Mouse (Mus musculus) brain, adult 2 months (tissue): ENCODE results near the gene Nsun5.

Source experiments
- DNase-seq: peaks from one replicate; pipeline ENCODE4 v3.0.0; 2011; ENCODE audit warnings: low read depth, low spot score

Nsun5 gene

DNA sequence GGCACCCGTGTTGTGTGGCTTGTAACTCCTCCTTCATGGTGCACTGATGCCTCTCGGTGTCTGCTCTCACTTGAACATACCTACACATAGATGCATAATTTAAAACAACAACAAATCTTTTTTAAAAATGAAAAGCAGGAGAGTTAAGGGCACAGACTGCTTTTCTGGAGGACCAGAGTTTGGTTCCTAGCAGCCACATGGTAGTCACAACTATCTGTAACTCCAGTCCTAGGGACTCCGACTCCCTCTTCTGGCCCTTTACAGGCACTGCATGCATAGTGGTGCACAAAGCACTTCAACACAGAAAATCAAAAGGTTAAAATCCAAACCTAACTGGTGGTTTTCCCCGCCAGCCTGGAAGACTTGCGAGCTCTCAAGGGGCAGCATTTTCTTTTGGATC is 3.8 kb downstream of the Nsun5 start:
- DNase-seq, result no peak

DNA sequence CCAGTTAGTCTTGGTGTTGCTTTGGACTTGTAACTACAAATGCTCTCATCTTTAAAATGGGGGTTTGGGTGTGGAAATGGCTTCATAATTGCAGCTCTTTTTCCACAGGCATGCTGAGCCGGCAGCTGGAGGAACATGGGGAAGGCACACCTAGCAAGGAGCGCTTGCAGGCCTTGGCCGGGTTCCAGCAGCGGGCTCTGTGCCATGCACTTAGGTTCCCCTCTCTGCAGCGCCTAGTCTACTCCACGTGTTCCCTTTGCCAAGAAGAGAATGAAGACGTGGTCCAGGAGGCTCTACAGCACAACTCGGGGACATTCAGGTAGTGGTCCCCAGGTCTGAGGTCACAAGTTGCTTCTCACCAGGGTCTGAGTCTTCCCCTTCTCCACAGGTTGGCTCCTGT is 5.4 kb downstream of the Nsun5 start:
- DNase-seq, result peak; percentile 44

DNA sequence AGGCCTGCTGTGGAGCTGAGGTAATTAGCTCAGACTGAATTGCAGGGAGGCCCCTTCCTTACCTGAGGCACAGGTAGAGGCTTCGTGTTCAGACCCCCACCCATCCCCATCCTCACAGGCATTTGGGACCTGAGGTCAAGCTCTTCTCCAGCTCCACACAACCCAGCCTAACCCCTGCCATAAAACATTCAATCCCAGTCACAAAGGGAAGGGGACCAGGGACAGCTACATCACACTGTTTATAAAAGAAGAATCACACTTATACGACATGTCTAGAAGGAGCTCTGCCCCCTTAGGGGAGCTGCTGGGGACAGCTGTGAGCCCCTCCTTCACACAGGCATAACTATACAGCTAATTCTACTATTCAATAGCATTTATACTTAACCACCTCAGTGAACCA is 6.6 kb downstream of the Nsun5 start:
- DNase-seq, result no peak

DNA sequence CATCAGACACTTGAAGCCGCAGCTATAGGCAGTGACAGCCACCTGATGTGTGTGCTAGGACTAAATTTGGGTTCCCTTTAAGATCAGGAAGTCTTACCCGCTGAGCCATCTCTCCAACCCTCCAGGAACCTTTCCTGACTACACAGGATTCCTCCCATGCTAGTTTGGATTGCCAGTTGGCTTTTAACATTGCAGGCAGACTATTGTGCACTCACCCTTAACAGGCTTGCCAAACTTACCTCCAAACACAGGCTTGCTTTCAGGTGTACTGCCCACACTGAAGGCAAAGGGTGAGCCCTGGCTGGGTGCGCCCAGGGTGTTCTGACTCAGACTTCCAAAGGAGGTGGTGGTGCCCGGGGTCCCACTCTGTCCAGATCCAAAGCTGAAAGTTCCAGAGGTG is 10.9 kb downstream of the Nsun5 start:
- no peak for DNase-seq

DNA sequence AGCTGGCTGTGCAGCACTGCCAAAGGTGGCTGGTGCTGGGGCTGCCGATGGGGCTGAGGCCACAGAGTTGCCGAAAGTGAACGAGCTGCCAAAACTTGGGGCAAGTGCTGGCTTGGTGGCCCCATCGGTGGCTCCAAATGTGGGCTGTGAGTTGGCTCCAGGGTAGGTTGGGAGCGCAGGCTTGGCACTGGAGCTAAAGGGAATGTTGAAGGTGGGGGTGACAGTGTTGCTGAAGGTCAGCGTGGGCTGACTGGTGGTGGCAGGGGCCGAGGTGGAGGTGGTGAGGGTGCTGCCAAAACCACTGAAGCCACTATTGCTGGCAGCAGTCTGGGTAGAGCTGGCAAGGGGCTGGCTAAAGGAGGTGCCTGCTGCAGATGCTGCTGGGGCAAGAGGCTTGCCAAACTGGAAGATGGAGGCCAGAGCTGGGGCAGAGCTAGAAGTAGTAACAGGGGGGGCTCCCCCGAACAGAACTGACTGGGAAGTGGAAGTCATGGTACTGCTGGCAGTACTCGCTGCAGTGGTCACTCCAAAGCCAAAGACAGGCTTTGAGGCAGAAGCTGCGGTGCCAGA is 11.7 kb downstream of the Nsun5 start:
- DNase-seq, result no peak

DNA sequence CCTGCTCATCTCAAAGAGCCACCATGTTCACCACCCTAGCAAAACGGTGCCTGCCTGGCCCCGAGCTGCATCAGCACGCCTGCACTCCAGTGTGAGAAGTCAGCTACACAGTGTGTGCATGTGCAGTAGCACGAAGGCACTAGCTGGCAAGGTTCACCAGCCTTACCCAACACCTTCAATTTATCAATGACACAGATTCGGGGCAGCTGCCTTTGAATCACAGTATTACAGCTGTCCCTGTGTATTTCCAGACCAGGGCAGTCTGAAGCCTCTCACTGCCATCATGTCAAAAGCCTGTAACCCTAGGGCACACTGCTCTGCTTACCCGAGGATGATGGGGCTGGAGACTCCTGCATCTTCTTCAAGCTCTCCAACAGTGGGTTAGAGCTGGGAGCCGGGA is 13.0 kb downstream of the Nsun5 start:
- DNase-seq, result no peak

DNA sequence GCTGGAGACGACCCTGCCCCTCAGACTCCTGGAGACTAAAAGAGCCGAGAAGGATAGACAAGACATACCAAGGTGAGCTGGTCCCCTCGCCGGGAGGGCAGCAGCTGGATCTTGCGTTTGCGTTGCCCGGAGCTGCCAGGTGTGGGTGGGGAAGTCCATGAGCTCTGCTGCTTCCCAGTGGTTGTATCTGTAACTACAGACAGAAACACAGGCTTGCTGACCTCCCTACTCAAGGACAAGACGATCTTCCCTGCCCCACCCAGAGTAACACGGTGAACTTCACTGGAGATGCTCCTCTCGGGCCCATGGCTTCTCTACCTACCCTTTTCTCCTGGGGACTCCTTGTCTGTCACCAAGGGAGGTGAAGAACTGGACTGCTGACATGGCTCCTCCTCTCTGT is 14.0 kb downstream of the Nsun5 start:
- DNase-seq, result peak; percentile 22

DNA sequence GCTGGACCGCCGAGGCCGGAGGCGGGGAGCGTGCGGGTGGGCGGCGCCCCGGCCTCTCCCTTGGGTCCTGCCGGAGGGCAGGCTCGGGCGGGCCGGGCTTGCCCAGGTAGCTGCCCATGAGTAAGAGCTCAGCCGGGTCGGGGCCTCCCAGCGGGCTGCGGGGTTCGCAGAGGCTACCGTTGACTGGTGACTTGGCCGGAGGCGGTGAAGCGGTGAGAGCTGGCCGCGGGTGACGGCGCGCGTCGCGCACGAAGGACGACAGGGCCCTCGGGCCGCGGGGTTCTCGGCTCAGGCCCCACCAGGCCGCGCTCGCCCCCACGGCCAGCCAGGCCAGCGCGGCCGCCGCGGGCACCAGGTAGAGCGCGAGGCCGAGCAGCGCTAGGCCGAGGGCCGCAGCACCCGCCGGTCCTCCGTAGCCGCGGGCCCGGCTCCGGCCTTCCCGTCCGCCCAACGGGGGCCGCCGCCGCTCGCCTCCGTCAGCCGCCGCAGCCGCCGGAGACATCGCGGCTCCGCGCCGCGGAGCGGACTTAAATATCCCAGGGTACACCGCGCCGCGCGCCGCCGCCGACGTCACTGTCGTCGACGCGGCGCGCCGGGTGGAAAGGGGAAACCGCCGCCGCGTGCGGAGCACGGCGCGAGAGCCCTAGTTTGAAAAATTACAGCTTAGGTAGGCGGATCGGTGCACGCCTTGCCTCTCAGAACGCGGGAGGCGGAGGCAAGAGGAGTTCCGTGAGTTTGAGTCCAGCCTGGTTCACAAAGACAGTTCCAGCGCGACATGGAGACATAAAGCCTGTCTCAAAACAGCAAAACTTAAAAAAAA is 24.5 kb downstream of the Nsun5 start, which contains the start of gene Pom121:
Gene Pom121 (minus strand): TSS at position 543 of the 820 bp plus-strand sequence.
- DNase-seq, result peak; percentile 91

DNA sequence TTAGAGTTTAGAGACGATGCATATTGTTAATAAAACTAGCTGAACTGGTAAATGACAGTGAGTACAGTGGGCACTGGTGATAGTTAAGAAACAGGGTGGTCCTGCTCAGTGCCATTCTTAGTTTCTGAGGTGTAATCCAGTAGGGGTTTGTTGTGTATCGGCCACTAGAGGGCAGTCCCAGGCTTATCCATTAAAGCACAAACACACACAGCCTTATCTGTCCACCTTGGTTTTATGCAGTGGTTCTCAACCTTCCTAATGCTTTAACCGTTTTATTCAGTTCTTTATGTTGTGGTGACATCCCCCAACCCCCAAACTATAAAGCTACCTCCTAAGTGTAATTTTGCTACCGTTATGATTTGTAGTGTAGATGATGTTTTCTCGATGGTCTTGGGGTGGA is 26.1 kb downstream of the Nsun5 start:
- peak; percentile 55 for DNase-seq

DNA sequence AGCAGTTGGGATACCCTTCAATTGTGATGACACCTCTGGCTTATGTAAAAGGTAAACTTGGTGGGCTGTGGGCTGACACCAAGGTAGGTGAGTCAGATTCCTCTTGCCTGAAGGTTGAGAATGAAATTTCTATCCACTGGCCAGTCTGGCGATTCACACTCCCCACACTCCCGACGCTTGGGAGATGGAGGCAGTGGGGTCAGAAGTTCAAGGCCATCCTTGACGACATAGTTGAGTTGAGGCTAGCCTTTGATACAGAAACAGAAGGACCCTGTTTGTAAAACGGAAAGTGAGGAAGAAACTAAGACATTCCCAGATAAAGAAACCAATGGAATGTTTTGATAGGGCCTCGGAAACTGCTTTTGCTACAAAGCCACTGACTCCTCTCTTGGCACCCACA is 29.6 kb downstream of the Nsun5 start:
- DNase-seq, result no peak

DNA sequence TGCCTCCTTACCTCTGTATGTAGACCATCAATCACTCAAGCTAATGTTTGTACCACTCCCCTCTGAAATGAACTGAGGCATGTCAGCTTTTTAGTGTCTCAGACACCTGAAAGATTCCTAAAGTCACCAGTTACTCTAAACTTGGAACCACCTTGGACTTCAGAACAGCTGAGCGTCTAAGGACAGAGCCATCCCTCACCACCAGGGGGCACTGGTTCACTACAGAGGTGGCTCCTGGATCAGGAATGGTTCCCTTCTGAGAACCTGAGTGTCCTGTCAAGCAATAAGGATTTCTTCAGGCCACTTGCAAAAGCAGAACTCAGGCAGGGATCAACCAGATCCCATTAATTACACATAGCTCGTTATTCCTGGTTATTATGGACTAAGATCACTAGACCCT is 30.5 kb downstream of the Nsun5 start:
- DNase-seq, result peak; percentile 89

DNA sequence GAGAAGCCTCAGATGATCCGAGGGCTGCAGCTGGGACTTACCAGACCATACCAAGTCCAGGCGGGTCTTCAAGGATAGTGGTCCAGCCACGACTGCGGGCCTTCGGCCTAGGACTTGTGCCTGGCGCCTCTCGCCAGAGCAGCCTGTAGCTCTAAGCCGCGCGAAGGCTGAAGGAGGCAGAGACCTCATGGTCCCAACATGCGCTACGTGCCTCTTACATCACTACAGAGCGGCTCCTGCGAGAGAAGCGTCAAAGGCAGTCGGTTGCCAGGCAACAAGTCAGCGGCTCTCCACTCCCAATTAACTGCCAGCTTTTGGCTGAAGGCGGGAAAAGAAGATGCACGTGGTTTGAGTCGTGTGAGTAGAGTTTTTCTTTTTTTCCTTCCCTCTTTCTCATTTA is 34.9 kb downstream of the Nsun5 start:
- peak; percentile 89 for DNase-seq

DNA sequence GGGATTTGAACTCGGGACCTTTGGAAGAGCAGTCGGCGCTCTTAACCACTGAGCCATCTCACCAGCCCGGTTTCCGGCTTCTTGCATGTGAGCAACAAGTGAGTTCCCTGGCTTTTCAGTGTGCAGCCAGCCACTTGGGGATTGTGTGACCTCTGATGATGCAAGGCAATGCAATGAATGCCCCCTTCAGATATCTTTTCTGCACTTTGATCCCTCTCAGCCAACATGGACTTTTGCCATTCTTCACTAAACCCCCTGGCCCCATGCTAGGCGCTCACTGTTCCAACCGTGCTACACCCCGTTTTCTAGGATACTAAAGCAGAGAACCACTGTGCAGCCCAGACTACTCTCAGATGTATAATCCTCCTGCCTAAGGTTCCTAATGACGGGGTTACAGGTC is 35.7 kb downstream of the Nsun5 start:
- no peak for DNase-seq

DNA sequence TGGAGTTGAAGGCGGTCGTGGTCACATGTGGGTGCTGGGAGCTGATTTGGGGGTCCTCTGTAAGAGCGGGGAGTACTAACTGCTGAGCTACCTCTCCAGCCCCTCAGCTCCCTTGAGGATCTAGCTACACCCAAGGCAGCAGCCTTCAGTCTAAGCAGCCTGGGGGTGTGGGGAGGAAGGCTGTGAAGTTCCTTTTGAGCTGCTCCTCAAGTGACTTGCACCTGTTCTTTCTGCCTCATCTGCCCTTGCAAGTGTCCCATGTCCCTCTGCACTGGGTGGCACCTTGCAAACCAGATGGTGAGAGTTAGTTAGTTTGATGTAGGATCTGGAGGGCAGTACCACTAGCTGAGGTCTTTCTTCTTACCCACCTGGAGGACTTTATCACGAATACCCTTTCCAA is 38.4 kb downstream of the Nsun5 start:
- DNase-seq, result no peak

DNA sequence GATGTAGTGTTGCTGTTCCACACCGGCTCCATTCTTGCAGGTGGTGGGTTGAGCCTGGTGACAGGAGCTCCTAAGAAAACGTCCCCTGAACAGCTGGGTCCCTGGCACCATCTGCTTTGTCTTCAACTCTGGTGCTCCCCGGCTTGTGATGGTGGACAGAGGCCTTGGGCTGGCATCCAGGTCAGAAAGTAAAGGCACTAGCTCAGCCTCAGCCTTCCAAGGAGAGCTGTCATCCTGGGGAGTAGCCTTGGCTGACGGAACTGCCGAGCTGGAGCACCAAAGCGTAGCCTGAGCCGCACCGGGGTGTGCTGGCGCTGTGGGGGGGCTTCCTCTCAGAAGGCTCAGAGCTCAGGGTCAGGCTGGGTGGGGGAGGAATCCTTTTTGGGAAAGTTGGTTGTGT is 40.5 kb downstream of the Nsun5 start:
- DNase-seq, result no peak
